ENCODE assay signal across 23 mouse cellular contexts in genomic region chr3:84127431-84127830, GRCm38 (mm10). TPM values are rescaled to one million over a fixed set of nuclear protein-coding genes. Genes with fewer than 3 reads are reported as not detected.
DNase-seq lines count a peak whose midpoint lies in the region; ATAC-seq and TF ChIP-seq lines count a peak whose summit lies in the region.
"Had no signal": no experiment of that assay in that cellular context is flagged by ENCODE, and none has a peak within 500 bp of the region (broad histone marks: within the 10 kb centered on the region; RNA-seq: fewer than 3 reads in every experiment).

No protein-coding gene starts in this region.

- ATAC-seq in kidney, embryonic 16.5 days (ENCODE audit: low FRiP score, low TSS enrichment), result no peak
- ATAC-seq: forebrain, embryonic 14.5 days had no signal

- H3K27me3 ChIP-seq in kidney, embryonic 16.5 days (ENCODE audit: insufficient read depth, low read length), result no peaks in the 10 kb centered on the region
- H3K27me3 ChIP-seq: heart, embryonic 12.5 days had no signal

- 60% methylated on average over 2 of the region's 2 CpGs for WGBS in kidney, embryonic 16.5 days

- peak; percentile 2 for DNase-seq in embryo, embryonic 10 days (ENCODE audit: low spot score)
- DNase-seq in embryo, embryonic 11 days, result no peak
- DNase-seq in gastrocnemius, adult 2 months, result no peak
- no peak for DNase-seq in gastrocnemius, adult 8-10 months (ENCODE audit: low spot score in 2 of 2)
- no peak for DNase-seq in kidney, adult 11 months
- DNase-seq in brain, adult 2 months (ENCODE audit: low read depth, low spot score), result peak; percentile 37
- DNase-seq: adrenal gland, adult 8-10 months; adrenal gland, postnatal 36 days; cerebellum, adult 11-12 months; cerebellum, adult 9-10 months; cerebellum, postnatal 25 days; gastrocnemius, postnatal 25 days had no signal

- intact Hi-C loops in gastrocnemius, adult 2 months (cut with DNase I), result loop anchor here (10.0 kb wide), 1 partner anchor 213 kb away; no protein-coding TSS in a partner anchor

- no peaks in the 10 kb centered on the region for H3K36me3 ChIP-seq in kidney, embryonic 16.5 days (ENCODE audit: insufficient read depth, low read length)
- H3K36me3 ChIP-seq: embryonic facial prominence, embryonic 10.5 days; heart, embryonic 12.5 days; hindbrain, embryonic 10.5 days had no signal

- no peak for TF ChIP-seq CTCF in gastrocnemius, adult 2 months (IDR thresholded peaks at IDR 0.05)

- peak overlapping the region; percentile 61 for H3K27ac ChIP-seq in gastrocnemius, adult 2 months
- peak overlapping the region; percentile 29; the same call in 1 of the 2 replicates for H3K27ac ChIP-seq in kidney, embryonic 16.5 days (ENCODE audit: low read length)
- H3K27ac ChIP-seq: embryonic facial prominence, embryonic 10.5 days; hindbrain, embryonic 10.5 days; hindbrain, embryonic 14.5 days had no signal

- no peak overlapping the region for H3K9ac ChIP-seq in kidney, embryonic 16.5 days (replicated peaks; ENCODE audit: low read length)
- H3K9ac ChIP-seq: heart, embryonic 12.5 days; hindbrain, embryonic 14.5 days had no signal

- no peaks in the 10 kb centered on the region for H3K9me3 ChIP-seq in kidney, embryonic 16.5 days (ENCODE audit: low read length)
- H3K9me3 ChIP-seq: embryonic facial prominence, embryonic 10.5 days; G1E; heart, embryonic 12.5 days; hindbrain, embryonic 10.5 days had no signal

- H3K4me2 ChIP-seq in kidney, embryonic 16.5 days (replicated peaks; ENCODE audit: low read depth, low read length), result no peak overlapping the region
- H3K4me2 ChIP-seq: heart, embryonic 12.5 days; hindbrain, embryonic 14.5 days had no signal

- H3K4me3 ChIP-seq in gastrocnemius, adult 2 months, result no peak overlapping the region
- H3K4me3 ChIP-seq in kidney, embryonic 16.5 days (ENCODE audit: low read length), result no peak overlapping the region
- H3K4me3 ChIP-seq: embryonic facial prominence, embryonic 10.5 days; heart, embryonic 12.5 days; hindbrain, embryonic 10.5 days had no signal

- peaks cover 21% of the 10 kb centered on the region for H3K4me1 ChIP-seq in kidney, embryonic 16.5 days (ENCODE audit: insufficient read depth, low read length)
- H3K4me1 ChIP-seq: heart, embryonic 12.5 days had no signal

RNA-seq across cellular contexts. Expression of gene Mnd1, which starts 28.2 kb away (rescaled TPM):
- 1 to 10 TPM; 1.4 to 1.6 TPM for total RNA-seq in gastrocnemius, adult 2 months (2021)
- 1 to 10 TPM in 3 of 4 experiments, under 1 TPM in 1; 0.77 to 1.9 (median 1.3) TPM for total RNA-seq in gastrocnemius, adult 8-10 months (2022)
- 13.3 and 14.3 TPM in 2 replicates for polyA plus RNA-seq in kidney, embryonic 16.5 days (2015; fragmentation: Nextera tagmentation; extraction: Ambion mirVana)

RNA-seq across cellular contexts. Expression of gene Gm6525, which starts 46.5 kb away (rescaled TPM):
- total RNA-seq in gastrocnemius, adult 2 months (2021), result not detected
- not detected for total RNA-seq in gastrocnemius, adult 8-10 months (2022)
- polyA plus RNA-seq in kidney, embryonic 16.5 days (2015; fragmentation: Nextera tagmentation; extraction: Ambion mirVana), result 0.77 and 0.80 TPM in 2 replicates
- total RNA-seq: adrenal gland, adult 8-10 months; gastrocnemius, postnatal 25 days; heart, adult 8-10 months; heart, postnatal 25 days had no signal
- polyA plus RNA-seq: brain, embryonic 14.5 days; cortical plate, adult 2 months; G1E; heart, embryonic 12.5 days had no signal

Comparison
In these comparisons a context has a peak if more than half of its experiments do, and no peak if none do; other contexts are left out.
1. DNase-seq: peak in embryo, embryonic 10 days (single experiment) and brain, adult 2 months (single experiment); none in embryo, embryonic 11 days (single experiment), gastrocnemius, adult 2 months (single experiment), gastrocnemius, adult 8-10 months (0 of 2) and kidney, adult 11 months (single experiment).